Mouse (Mus musculus) heart, postnatal 0 days (tissue): ENCODE data around the gene Ttc16.

ENCODE experiments used
- CTCF ChIP-seq: IDR thresholded peaks from 2 replicates; pipeline ENCODE4 v1.5.1; 2016; ENCODE audit warnings: antibody characterized with exemption, control low read depth, low read depth
- EP300 ChIP-seq: IDR thresholded peaks from 2 replicates; pipeline ENCODE4 v1.6.1; 2016; ENCODE audit warnings: antibody characterized with exemption, low read depth

- TF ChIP-seq CTCF, result no peak
- no peak for TF ChIP-seq EP300
These were observed 41.0 kb downstream of the Ttc16 start for GRCm38 (mm10) chr2:32734480-32734879.
